Comparison of ENCODE assay signal across 9 mouse cellular contexts in the genomic region with DNA sequence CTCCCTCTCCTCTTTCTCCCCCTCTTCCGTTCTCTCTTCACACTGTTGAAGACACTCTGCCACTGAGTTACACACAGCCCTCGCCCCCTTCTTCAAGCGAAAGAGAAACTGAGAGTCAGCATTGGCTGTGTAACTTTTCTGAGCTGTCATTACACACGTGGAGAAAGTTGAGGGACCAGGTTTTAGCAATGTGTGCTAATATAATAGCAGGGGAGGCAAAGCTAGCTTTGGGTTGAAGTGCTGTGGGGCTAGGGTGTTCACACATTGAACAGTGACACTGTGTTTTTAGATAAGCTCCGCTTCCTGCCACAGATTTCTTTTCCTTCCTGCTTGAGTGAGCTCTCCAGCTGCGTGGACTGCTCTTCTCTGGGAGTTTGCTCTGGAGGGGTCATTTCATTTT. TPM values are rescaled to one million over a fixed set of nuclear protein-coding genes. Genes with fewer than 3 reads are reported as not detected.
DNase-seq lines count a peak whose midpoint lies in the region; ATAC-seq lines count a peak whose summit lies in the region.
"Had no signal": no experiment of that assay in that cellular context is flagged by ENCODE, and none has a peak within 500 bp of the region (broad histone marks: within the 10 kb centered on the region; RNA-seq: fewer than 3 reads in every experiment).

No protein-coding gene starts in this region.

- no peaks in the 10 kb centered on the region for H3K36me3 ChIP-seq in liver, embryonic 11.5 days (ENCODE audit: control insufficient read depth, insufficient read depth, low read length)
- H3K36me3 ChIP-seq in forebrain, embryonic 13.5 days (ENCODE audit: poor library complexity, severe bottlenecking): no peaks in the 10 kb centered on the region
- H3K36me3 ChIP-seq in limb, embryonic 15.5 days: no peaks in the 10 kb centered on the region
- H3K36me3 ChIP-seq in stomach, embryonic 16.5 days (ENCODE audit: control insufficient read depth, insufficient read depth, low read length): no peaks in the 10 kb centered on the region

- no peaks in the 10 kb centered on the region for H3K9me3 ChIP-seq in liver, embryonic 11.5 days (ENCODE audit: control insufficient read depth, low read length)
- H3K9me3 ChIP-seq in forebrain, embryonic 13.5 days (replicated peaks): no peaks in the 10 kb centered on the region
- no peaks in the 10 kb centered on the region for H3K9me3 ChIP-seq in limb, embryonic 15.5 days
- no peaks in the 10 kb centered on the region for H3K9me3 ChIP-seq in stomach, embryonic 16.5 days (replicated peaks; ENCODE audit: control insufficient read depth, low read length)

- peaks cover 21% of the 10 kb centered on the region for H3K4me1 ChIP-seq in liver, embryonic 11.5 days (replicated peaks; ENCODE audit: control insufficient read depth, insufficient read depth, low read length)
- peaks cover 20% of the 10 kb centered on the region for H3K4me1 ChIP-seq in forebrain, embryonic 13.5 days
- peaks cover 15% of the 10 kb centered on the region for H3K4me1 ChIP-seq in limb, embryonic 15.5 days
- H3K4me1 ChIP-seq in stomach, embryonic 16.5 days (ENCODE audit: control insufficient read depth, insufficient read depth, low read length): peaks cover 18% of the 10 kb centered on the region

- no peak overlapping the region for H3K27ac ChIP-seq in liver, embryonic 11.5 days (ENCODE audit: low read depth, low read length)
- no peak overlapping the region for H3K27ac ChIP-seq in forebrain, embryonic 13.5 days
- no peak overlapping the region for H3K27ac ChIP-seq in limb, embryonic 15.5 days
- no peak overlapping the region for H3K27ac ChIP-seq in stomach, embryonic 16.5 days (ENCODE audit: low read length)

- H3K4me2 ChIP-seq in liver, embryonic 11.5 days: peak overlapping the region; percentile 94
- H3K4me2 ChIP-seq in forebrain, embryonic 13.5 days: peak overlapping the region; percentile 98
- peak overlapping the region; percentile 90; the same call in 1 of the 2 replicates for H3K4me2 ChIP-seq in limb, embryonic 15.5 days
- H3K4me2 ChIP-seq in stomach, embryonic 16.5 days (ENCODE audit: low read depth, low read length): peak overlapping the region; percentile 85

- 32% methylated on average over 6 of the region's 6 CpGs for WGBS in liver, embryonic 11.5 days
- 61% methylated on average over 6 of the region's 6 CpGs for WGBS in forebrain, embryonic 13.5 days
- WGBS in limb, embryonic 15.5 days: 63% methylated on average over 6 of the region's 6 CpGs
- WGBS in stomach, embryonic 16.5 days: 42% methylated on average over 6 of the region's 6 CpGs

- H3K27me3 ChIP-seq in liver, embryonic 11.5 days (replicated peaks; ENCODE audit: control insufficient read depth, insufficient read depth, low read length): no peaks in the 10 kb centered on the region
- 0 out of 2 replicates have a peak, but pooled peaks cover 4% of the 10 kb centered on the region for H3K27me3 ChIP-seq in forebrain, embryonic 13.5 days
- H3K27me3 ChIP-seq in limb, embryonic 15.5 days: no peaks in the 10 kb centered on the region
- H3K27me3 ChIP-seq in stomach, embryonic 16.5 days (ENCODE audit: control insufficient read depth, insufficient read depth, low read length): no peaks in the 10 kb centered on the region

- no peak for ATAC-seq in liver, embryonic 11.5 days (replicated peaks; ENCODE audit: low FRiP score)
- ATAC-seq in forebrain, embryonic 13.5 days: no peak
- no peak for ATAC-seq in limb, embryonic 15.5 days (ENCODE audit: insufficient number of reproducible peaks, low FRiP score, low TSS enrichment, low read depth)
- ATAC-seq in stomach, embryonic 16.5 days (ENCODE audit: insufficient read depth, low FRiP score): no peak

- no peak overlapping the region; the same call in 1 of the 2 replicates for H3K9ac ChIP-seq in liver, embryonic 11.5 days (ENCODE audit: low read depth, low read length)
- no peak overlapping the region for H3K9ac ChIP-seq in forebrain, embryonic 13.5 days
- H3K9ac ChIP-seq in limb, embryonic 15.5 days: no peak overlapping the region
- 0 out of 2 replicates have a peak overlapping the region, but pooled peaks have one; percentile 97 for H3K9ac ChIP-seq in stomach, embryonic 16.5 days (ENCODE audit: low read length)

- H3K4me3 ChIP-seq in liver, embryonic 11.5 days (ENCODE audit: low read depth, low read length): peak overlapping the region; percentile 87
- 0 out of 2 replicates have a peak overlapping the region, but pooled peaks have one; percentile 1 for H3K4me3 ChIP-seq in forebrain, embryonic 13.5 days
- peak overlapping the region; percentile 91; the same call in 1 of the 2 replicates for H3K4me3 ChIP-seq in limb, embryonic 15.5 days
- H3K4me3 ChIP-seq in stomach, embryonic 16.5 days (replicated peaks; ENCODE audit: low read length): no peak overlapping the region

- DNase-seq in liver, embryonic 11.5 days (ENCODE audit: low spot score): no peak
- no peak for DNase-seq in liver
- DNase-seq in cerebellum, postnatal 36 days: no peak
- DNase-seq in yolk sac, embryonic 10.5 days (ENCODE audit: low spot score): no peak
- DNase-seq in frontal cortex, postnatal 10 days (ENCODE audit: low spot score in 2 of 2): no peak

RNA-seq across cellular contexts. Expression of gene Tmem217, which starts 1.2 kb away (rescaled TPM):
- polyA plus RNA-seq in liver, embryonic 11.5 days (2014; fragmentation: Nextera tagmentation; extraction: Ambion mirVana): 0.42 and 0.52 TPM in 2 replicates
- polyA plus RNA-seq in forebrain, embryonic 13.5 days (2015; fragmentation: Nextera tagmentation; extraction: Ambion mirVana): 1.2 and 1.3 TPM in 2 replicates
- polyA plus RNA-seq in limb, embryonic 15.5 days (2015; fragmentation: Nextera tagmentation; extraction: Ambion mirVana): 0.73 and 1.1 TPM in 2 replicates
- polyA plus RNA-seq in stomach, embryonic 16.5 days (2015; fragmentation: Nextera tagmentation; extraction: Ambion mirVana): 0.61 and 0.65 TPM in 2 replicates

RNA-seq across cellular contexts. Expression of gene Tbc1d22b, which starts 1.4 kb away (rescaled TPM):
- 11.5 and 11.8 TPM in 2 replicates for polyA plus RNA-seq in liver, embryonic 11.5 days (2014; fragmentation: Nextera tagmentation; extraction: Ambion mirVana)
- 17.7 and 20.1 TPM in 2 replicates for polyA plus RNA-seq in forebrain, embryonic 13.5 days (2015; fragmentation: Nextera tagmentation; extraction: Ambion mirVana)
- 13.4 and 14.7 TPM in 2 replicates for polyA plus RNA-seq in limb, embryonic 15.5 days (2015; fragmentation: Nextera tagmentation; extraction: Ambion mirVana)
- polyA plus RNA-seq in stomach, embryonic 16.5 days (2015; fragmentation: Nextera tagmentation; extraction: Ambion mirVana): 10.9 and 12.2 TPM in 2 replicates

RNA-seq across cellular contexts. Expression of gene Gm17657, which starts 1.6 kb away (rescaled TPM):
- 0.11 TPM in 1 of 2 replicates, not detected in the other for polyA plus RNA-seq in liver, embryonic 11.5 days (2014; fragmentation: Nextera tagmentation; extraction: Ambion mirVana)
- not detected in 2 replicates for polyA plus RNA-seq in forebrain, embryonic 13.5 days (2015; fragmentation: Nextera tagmentation; extraction: Ambion mirVana)
- polyA plus RNA-seq in limb, embryonic 15.5 days (2015; fragmentation: Nextera tagmentation; extraction: Ambion mirVana): not detected in 2 replicates
- polyA plus RNA-seq in stomach, embryonic 16.5 days (2015; fragmentation: Nextera tagmentation; extraction: Ambion mirVana): not detected in 2 replicates
- polyA plus RNA-seq: gonadal fat pad, adult 2 months had no signal
